Mouse (Mus musculus) left cerebral cortex, postnatal 4 days (tissue): ENCODE results near the gene Arpc3. TPM values are rescaled to one million over a fixed set of nuclear protein-coding genes. Genes with fewer than 3 reads are reported as not detected.
"Not testable (repeated sequence)": the region's sequence is repeated elsewhere in the genome, so short reads cannot be mapped to it uniquely, and the experiment has no call there.

Source experiments
- DNase-seq: peaks from one replicate; pipeline ENCODE4 v3.0.0-alpha.2; 2022
- intact Hi-C: fragments of 180-260 bp; cut with DNase I; formaldehyde crosslinking; loops from one replicate; pipeline ENCODE4 v1.15.1; 2025
- total RNA-seq, 2 experiments: library from RNA; stranded (reverse); gene quantifications; 2 replicates each; pipeline ENCODE4 v1.2.3; 2021

The Arpc3 gene
- total RNA-seq, 2 experiments from 2014 or later = 258 to 271 TPM

DNA sequence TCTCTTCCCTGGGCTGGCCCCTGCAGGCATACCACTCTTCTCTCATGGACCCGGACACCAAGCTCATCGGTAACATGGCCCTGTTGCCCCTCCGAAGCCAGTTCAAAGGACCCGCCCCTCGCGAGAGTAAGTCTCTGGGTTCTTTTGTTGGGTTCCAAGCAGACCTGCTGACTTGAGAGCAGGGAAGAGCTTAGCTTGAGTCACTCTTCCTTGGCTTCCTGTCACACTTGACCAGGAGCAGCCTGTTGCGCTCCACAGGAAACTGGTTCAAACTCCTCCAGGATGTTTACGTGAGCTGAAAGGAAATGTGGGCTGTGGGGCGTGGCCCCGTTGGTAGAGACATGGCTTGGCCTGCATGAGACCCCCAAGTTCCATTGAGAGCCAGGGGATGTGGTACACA lies 5.1 kb downstream of the Arpc3 start:
- intact Hi-C loops = no loop called here
- DNase-seq = no peak

DNA sequence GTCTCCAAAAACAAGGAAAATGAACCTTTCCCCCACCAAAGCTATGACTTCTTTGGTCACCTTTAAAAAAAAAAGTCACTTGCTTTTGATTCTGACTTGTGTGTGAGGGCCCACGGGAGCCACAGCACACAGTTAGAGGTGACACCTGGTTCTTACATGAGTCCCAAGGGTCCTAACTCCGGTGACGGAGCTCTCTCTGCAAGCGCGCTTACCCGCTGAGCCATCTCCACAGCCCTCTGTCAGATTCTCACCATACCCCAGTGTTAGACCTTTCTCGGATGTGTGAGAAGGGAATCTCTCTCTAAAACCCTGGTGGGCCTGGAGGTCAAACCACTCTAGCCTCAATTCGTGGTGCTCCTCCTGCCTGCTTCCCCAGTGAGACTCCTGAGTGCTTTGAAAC lies 5.8 kb downstream of the Arpc3 start:
- DNase-seq = no peak
- intact Hi-C loops = no loop called here

DNA sequence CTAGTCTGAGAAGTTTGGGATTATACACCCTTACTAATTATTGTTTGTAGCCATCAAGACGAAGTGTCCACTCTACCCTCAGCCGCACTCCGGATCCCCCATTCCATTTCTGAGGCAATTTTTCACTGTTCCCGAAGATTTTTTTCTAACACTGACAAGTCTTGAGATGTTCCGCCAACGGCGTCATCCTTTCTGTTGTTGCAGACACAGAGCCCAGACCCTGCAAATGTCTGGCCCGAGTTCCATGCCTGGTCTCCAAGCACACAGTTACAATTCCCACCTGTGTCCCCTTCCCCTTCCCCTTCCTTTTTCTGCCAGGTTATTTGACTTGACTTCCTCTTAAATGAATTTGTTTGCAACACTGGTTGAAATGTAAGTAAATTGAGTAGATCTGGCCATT lies 8.2 kb downstream of the Arpc3 start:
- DNase-seq = no peak
- intact Hi-C loops = no loop called here

DNA sequence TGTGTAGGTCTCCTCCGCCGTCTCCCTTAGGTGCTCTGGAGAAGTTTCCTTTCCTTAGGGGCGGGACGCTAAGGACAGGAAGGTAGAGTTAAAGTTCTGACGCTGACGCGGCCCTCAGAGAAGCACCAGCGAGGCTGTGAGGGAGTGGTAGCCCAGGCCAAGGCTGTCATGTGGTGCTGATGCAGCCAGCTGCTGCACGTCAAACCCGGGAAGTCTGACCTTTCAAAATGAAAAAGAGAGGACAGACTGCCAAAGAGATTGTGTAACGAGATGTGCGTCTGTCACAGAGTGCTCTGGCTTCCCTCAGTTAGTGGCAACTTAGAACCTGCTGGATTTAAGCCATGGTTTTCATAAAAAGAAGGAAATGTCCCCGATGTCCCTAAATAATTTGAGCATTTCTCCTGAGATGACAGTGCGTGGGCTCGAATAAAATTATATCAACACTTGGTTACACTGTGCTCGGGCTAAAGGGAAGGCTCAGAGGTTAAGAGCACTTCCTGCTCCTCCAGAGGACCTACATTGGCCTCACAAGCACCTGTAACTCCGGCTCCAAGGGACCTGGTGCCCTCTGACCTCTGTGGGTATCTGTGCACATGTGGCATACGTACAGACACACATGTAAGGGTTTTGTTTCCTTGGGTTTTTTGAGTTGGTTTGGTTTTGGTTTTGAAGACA lies 9.1 kb downstream of the Arpc3 start:
- no peak for DNase-seq
- intact Hi-C loops = no loop called here

DNA sequence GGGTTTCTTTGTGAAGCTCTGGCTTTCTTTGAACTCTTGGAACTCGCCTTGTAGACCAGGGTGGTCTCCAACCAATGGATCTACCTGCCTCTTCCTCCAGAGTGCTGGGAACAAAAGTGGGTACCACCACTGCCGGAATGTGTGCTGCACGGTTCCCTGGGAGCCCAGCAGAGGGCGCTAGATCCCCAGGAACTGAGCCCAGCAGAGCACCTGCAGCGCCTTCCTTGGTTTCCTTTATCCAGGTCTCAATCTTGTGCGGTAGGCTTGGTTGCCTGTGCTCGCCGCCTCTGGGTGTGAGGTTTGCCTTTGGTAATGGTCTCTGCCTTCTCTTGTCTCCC lies 9.6 kb downstream of the Arpc3 start:
- peak; percentile 76 for DNase-seq
- intact Hi-C loops = no loop called here

DNA sequence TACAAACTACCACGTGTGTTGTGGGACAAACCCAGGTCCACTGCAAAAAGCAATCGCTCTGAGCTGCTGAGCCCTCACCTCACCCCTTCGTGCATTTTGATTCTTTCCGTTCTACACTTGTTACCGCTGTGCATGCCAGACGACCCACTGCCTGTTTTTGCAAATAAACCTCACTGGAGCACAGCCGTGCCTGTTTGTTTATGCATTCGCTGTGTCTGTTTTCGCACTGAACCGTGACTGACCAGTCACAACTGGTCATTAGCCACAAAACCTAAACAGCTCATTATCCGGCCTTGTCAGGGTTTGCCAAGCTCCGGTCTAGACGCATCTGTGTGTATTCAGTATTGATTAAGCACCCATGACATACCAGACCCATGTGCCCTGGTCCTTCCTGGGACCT lies 10.5 kb downstream of the Arpc3 start:
- intact Hi-C loops = no loop called here
- DNase-seq = no peak

DNA sequence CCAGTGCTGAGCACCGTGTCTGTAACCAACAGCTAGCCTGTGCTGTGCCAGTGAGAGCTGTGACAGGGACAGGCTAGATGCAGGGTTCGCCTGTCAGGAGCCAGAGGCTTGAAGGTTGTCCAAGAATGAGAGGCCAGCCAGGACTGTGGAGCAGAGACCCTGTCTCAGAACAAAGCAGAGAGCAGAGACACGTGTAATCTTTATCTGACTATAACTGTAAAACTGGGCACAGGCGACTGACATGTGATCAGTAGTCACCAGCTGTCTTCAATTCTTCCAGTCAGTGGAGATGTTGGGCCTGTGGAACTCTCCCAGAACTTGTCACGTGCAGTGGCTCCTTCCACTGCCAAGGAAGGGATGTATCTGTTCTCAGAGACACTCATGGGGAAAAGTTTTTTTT lies 11.1 kb downstream of the Arpc3 start:
- DNase-seq = peak; percentile 65
- intact Hi-C loops = no loop called here

DNA sequence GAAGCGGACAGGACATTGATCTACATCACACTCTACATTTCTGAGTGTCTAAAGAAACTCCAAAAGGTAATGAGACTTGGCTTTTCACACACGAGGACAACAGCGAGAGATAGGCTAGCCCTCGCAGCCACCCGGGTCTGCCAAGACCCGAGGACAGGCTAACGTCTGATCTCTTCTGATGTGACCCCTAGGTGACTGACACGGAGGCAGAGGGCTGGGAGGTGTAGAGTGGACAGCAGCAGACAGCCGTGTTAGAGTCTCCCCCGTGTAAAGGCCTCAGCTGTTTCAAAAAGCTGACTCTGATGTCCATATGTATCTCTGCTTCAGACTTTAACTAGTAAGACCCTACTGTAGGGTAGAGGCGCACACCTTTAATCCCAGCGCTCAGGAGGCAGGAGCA lies 11.7 kb downstream of the Arpc3 start:
- intact Hi-C loops = no loop called here
- no peak for DNase-seq

DNA sequence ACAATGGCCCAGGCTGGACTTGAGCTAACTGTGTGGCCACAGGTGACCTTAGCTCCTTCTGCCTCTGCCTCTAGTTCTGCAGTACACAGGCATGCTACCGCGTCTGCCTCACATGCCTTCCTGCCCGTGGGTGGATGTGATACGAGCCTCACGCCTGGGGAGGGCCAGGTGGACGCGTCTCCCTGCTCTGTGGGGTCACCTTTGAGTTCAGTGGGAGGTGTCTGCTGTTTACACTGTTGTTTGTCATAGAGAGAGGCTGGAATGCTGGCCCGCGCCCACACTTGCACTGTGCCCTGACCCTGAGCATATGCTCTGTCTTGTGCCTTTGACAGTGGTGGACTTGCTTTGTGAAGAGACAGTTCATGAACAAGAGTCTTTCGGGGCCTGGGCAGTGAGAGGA lies 13.9 kb downstream of the Arpc3 start:
- DNase-seq = no peak
- intact Hi-C loops = no loop called here

DNA sequence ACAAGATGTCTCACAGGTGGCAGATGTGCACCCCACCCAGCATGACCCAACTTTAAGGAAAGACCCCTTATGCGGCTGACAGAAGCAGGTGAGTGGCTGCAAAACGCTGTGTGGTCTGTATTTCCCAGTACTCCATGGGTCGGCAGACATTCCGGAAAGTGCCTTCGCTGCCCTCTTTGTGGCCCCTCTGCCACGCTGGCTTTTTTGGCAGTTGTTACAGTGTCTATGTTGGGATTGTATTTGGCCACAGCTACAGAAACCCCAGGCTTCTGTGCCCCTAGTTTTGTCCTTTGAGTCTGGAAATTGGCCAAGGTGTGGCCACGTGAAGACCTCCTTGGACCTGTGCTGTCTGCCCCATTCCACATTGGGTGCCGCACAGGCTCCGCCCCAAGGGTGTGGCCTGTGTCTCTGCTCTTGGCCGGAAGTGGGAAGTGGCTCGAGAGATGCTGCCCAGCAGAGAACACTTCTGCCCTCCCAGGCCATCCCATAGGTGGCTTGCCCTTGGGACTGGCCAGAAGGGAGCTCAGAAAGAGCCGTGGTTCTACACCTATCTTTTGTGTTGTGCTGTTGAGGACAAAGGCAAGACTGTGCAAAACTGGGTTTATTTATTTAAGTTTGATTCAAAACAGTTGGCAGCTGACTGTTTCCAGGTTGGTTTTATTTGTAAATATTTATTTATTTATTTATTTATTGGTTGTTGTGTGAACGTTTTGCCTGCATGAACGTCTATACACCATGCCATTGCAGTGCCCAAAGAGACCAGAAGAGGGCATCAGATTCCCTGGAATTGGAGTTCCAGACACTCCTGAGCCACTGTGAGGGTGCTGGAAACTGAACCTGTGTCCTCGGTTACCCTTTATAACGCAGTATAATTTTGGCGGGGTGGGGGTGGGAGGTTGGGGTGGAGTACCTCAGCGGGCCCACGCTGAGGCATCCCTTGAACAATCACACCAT lies 18.3 kb downstream of the Arpc3 start:
- DNase-seq = no peak
- intact Hi-C loops = no loop called here

DNA sequence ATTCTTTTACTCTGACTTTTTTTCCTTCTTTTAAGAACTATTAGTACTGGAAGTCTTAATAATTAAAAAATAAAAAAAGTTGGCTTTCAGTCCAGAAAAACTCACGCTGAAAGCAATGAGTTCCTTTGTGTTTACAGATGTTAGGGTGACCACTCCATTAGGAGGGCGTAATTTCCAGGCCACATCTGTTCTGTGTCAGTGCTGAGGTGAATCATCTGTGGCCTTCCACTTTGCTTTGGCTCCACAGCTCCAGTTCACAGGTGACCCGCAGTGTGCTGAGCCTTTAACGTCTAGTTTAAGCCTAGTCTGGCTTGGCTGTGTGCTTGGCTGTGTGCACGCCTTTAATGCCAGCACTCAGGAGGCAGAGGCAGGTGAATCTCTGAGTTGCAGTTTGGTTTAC lies 20.2 kb downstream of the Arpc3 start:
- intact Hi-C loops = no loop called here
- no peak for DNase-seq

DNA sequence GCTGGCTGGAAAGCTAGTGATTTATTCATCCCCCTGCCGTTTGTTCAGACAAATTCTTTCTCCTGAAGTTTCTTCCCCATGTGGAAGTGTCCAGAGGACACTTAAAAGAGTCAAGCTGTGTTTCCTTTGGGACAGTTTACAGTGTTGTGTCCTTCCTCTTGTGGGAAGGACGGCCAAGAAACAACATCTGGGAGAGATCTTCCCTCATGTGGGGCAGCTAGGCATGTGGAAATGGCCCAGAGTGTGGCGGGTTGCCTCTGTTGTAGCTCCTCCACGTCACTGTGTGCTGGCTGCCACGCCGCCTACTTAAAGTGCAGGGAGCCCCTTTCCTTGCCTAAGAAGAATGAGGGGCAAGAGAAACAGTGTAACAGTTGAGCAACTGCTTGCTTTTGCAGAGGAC lies 21.1 kb downstream of the Arpc3 start:
- intact Hi-C loops = no loop called here
- DNase-seq = no peak

DNA sequence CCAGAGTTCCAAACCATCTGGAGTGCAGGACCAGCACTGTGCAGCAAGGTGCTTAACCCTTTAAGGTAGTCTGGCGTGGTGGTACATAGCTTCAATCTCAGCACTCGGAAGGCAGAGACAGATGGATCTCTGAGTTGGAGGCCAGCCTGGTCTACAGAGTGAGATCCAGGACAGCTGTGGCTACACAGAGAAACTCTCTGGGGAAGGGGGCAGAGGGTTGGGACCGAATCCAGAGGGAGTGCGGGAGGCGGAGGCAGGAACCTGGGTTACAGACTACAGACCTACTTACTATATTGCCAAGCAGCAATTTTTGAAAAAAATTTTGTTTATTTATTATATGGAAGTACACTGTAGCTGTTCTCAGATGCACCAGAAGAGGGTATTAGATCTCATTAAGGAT lies 22.7 kb downstream of the Arpc3 start:
- intact Hi-C loops = no loop called here
- no peak for DNase-seq

DNA sequence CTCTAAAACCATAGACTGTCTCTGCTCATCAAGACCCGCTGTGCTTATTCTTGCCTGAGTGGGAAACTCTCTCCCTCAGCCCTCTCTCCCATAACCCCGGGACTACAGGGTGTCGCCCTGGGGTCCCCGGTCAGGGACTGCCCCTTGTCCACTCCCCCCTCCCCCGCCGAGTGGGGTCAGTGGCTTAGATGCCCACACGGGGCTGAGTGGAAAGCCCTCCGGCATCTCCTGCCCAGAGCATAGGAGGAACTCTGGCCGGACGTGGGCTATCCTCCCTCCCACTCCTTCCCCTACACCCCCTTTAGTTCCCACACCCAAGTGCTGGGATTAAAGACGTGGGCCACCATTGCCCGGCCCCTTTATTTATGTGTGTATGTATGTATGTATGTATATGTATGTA lies 23.8 kb downstream of the Arpc3 start:
- intact Hi-C loops = no loop called here
- no peak for DNase-seq

DNA sequence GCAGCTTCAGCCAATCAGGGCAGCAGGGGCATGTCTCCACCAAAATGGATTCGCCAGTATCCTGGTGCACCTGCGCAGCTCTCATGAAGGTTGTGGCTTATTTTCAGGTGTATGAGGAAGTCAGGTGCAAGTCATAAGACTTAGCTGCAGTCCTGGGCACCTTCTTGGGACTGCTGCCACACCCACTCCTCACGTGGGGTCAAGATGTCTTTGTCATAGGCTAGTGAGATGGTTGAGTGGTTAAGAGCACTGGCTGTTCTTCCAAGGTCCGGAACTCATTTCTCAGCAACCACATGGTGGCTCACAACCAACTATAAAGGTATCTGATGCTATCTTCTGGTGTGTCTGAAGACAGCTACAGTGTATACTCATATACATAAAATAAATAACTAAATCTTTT lies 29.0 kb downstream of the Arpc3 start:
- DNase-seq, intact Hi-C loops: not testable (repeated sequence)

DNA sequence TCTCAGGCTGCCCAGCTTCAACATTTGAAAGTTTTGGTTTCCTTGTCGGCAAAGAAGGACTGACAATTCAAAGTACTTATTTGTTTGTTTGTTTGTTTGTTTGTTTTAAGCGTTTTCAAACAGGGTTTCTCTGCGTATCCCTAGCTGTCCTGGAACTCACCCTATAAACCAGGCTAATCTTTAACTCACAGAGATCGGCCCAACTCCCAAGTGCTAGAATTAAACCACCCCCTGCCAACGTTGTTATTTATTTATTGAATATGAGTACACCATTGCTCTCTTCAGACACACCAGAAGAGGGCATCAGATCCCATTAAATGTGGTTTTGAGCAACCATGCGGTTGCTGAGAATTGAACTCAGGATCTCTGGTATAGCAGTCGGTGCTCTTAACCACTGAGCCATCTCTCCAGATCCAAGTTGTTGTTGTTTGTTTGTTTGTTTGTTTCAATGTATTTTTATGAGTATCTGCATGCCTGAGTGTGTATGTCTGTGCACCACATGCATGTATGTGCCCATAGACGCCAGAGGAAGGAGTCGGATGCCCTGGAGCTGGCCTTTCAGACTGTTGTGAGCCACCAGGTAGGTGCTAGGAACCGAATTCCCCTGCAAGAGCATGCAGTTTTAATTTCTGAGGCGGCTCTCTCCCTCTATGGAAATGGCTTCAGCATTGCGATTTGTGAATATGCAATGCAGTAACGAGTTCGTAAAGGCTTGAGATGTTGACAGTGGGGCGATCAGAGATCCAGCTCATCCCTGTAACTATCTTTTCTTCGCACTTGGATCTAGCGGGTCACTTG lies 29.8 kb downstream of the Arpc3 start, which contains the start of gene Anapc7:
Anapc7 (plus strand) TSS at position 423 of the 798 bp plus-strand sequence.
- no peak for DNase-seq
- intact Hi-C loops = no loop called here

DNA sequence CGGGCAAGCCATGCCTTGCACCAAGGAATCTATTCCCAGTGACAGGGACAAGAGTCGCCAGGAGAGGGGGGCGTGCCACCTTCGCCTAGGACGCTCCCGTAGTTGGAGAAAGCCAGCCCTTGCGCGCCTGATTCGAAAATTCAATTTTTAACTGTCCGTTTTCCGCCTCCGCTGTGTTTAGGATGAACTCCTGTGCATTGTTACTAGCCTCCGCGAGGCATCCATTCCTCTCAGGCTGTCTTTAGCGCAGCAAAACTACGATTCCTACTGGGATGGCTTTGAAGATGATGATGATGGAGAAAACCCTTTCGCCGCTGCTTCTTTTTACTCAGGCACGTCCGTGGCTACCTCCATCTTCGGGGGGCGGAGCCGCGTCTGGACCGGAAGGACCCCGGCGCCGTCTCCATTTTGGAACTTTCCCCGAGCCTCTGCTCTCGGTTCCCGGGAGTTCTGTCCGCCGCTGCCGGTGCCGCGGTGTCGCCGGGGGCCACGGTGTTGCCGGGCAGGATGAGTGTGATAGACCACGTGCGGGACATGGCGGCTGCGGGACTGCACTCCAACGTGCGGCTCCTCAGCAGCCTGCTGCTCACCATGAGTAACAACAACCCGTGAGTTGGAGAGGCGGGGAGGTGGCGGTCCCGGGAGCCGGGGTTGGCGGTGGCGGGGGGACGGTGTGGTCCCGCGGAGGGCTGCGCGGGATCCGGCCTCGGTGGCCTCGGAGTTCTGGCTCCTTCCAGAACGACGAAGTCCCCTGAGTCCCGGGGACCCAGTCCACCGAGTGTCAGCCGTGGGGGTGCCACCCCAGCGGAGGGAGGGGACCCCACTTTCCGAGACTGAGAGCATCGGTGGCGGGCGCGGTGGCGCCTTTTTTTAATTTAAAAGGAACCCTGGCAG lies 30.6 kb downstream of the Arpc3 start:
- peak; percentile 89 for DNase-seq
- intact Hi-C loops = no loop called here

DNA sequence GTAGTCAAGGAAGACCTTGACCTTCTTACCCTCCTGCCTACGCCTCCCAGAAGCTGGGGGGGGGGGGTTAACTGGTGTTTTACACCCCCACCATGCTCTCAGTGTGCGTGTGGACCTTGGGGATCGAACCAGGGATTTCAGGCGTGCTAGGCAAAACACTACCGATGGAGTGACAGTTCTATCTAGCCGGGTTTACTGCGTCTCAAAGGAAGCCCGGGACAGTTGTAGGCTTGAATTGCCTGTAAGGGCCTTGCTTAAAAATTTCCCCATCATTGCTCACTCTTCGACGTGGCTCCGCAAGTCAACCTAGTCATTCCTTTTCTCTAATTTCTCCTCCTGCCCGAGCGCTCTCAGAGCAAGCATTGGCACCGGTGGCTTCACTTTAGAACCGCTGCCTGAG lies 31.4 kb downstream of the Arpc3 start:
- no peak for DNase-seq
- intact Hi-C loops = no loop called here

DNA sequence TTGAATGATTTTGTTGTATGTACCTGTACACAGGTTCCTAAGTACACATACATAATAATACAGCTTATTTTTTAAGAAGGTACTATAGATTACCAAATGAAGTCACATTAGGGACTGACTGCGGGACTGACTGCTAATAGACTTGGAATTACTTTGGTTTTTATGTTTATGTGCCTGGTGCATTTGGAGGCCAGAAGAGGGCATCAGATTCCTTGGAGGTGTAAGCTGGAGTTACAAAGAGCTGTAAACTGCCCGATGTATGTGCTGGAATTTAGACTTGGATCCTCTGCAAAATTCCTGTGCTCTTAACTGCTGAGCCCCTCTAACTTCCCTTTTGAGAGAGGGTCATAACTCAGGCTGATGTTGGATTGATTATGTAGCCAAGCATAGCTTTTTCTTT lies 33.9 kb downstream of the Arpc3 start:
- intact Hi-C loops = no loop called here

DNA sequence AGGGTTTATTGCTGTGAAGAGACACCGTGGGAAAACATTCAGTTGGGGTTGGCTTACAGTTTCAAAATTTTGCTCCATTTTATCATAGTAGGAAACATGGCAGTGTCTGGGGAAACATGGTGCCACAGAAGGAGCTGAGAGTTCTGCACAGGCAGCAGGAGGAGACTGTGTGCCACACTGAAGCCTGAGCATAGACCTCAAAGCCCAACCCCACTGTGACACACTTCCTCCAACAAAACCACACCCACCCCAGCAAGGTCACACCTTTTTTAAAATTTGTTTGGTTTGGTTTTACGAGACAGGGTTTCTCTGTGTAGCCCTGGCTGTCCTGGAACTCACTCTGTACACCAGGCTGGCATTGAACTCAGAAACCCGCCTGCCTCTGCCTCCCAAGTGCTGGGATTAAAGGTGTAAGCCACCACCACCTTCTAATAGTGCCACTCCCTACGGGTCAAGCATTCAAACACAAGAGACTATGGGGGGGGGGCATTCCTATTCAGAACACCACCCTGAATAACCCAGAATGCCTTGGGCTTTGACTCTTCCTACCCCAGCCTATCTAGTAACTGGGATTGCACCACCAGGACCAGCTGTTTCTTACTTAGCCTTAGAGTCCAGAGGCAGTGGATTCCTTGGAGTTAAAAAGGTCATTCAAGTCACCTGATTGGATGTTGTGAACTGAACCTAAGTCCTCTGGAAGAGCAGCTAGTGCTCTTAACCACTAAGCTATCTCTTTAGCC lies 38.5 kb downstream of the Arpc3 start:
- intact Hi-C loops = loop anchor here (10.0 kb wide), 1 partner anchor 295 kb away; no protein-coding TSS in a partner anchor
- DNase-seq = no peak

More for the DNA sequence above, 33.9 kb downstream of the Arpc3 start:
- DNase-seq = no peak
